Mouse (Mus musculus): Measurements from ENCODE around the gene Tnfsf9. TPM values are rescaled to one million over a fixed set of nuclear protein-coding genes. Genes with fewer than 3 reads are reported as not detected.
A peak's percentile ranks its signal among the peaks of the same experiment; 100 is the strongest.

The Tnfsf9 gene
- total and polyA plus RNA-seq, 2 experiments from 2014 or later = 2.1 to 3.4 TPM

DNA sequence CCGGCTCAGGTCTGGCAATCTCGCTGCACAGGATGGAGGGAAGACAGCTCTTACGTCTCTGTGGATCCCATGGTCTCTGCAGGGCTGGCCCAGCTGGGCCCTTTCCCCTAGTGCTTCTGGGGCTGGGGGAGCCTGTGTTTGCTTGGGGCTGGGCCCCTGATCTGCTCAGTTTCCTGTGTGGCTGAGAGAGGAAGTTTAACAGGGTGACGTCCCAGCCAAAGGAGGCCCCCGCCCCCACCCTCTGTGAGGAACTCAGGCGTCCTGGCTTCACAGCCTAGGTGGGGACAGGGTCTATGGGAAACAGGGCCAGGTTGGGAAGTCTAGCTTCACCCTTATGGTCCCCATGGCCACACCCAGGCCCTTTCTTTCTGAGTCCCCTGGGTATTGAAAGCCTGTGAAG is 26.8 kb upstream of the Tnfsf9 start, which contains the start of gene Dennd1c:
Gene Dennd1c, minus strand, starts transcription at position 179 of the 400 bp plus-strand sequence.
- DNase-seq (no peak), ATAC-seq (peak; percentile 10; the same call in 1 of the 2 replicates)
- no peak within 1 kb of the TSS for H3K4me3 ChIP-seq (ENCODE audit: low read depth, low read length)
- peaks cover 30% of the 10 kb centered on the region for H3K36me3 ChIP-seq (ENCODE audit: insufficient read depth)
- H3K4me1 ChIP-seq (ENCODE audit: insufficient read depth) = no peaks in the 10 kb centered on the region
- H3K9me3 ChIP-seq (ENCODE audit: low read length) = no peaks in the 10 kb centered on the region
- 63% methylated on average over 6 of the region's 6 CpGs for WGBS
- 0 out of 2 replicates have a peak within 1 kb of the TSS, but pooled peaks have one; percentile 15 for H3K27ac ChIP-seq (ENCODE audit: low read depth, low read length)
- H3K27me3 ChIP-seq (ENCODE audit: insufficient read depth, low read length) = no peaks in the 10 kb centered on the region
- no peak for TF ChIP-seq CTCF (IDR thresholded peaks at IDR 0.05; ENCODE audit: low read depth)
- no peak within 1 kb of the TSS for H3K4me2 ChIP-seq (ENCODE audit: low read depth)
- H3K9ac ChIP-seq = no peak within 1 kb of the TSS

DNA sequence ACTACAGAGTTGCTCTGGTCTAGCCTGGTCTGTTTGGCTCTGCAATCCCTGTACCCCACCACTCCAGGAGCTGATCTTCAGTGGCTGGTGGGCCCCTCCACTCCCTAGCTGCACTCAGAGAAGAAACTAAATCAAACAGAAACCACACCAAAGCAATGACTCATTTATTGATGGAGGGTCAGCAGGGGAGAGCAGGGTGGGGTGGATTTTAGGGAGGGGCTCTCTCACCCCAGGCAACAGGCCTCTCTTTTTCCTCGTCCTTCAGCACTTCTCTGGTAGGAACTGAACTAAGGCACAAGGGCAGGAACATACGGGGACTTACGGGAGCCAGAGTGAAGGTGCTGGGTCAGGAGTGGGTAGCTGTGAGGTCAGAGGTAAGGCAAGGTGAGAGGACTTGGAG is 25.2 kb upstream of the Tnfsf9 start:
- Histone ChIP-seq H3K4me1 (ENCODE audit: insufficient read depth) (no peaks in the 10 kb centered on the region), H3K27me3 (ENCODE audit: insufficient read depth, low read length) (no peaks in the 10 kb centered on the region), H3K9me3 (ENCODE audit: low read length) (no peaks in the 10 kb centered on the region), H3K4me2 (ENCODE audit: low read depth) (no peak overlapping the region), H3K9ac (no peak overlapping the region), H3K27ac (ENCODE audit: low read depth, low read length) (no peak overlapping the region), H3K4me3 (ENCODE audit: low read depth, low read length) (no peak overlapping the region), H3K36me3 (ENCODE audit: insufficient read depth) (peaks cover 39% of the 10 kb centered on the region)
- WGBS = 83% methylated on average over 3 of the region's 3 CpGs
- no peak for ATAC-seq
- no peak for DNase-seq
- no peak for TF ChIP-seq CTCF (IDR thresholded peaks at IDR 0.05; ENCODE audit: low read depth)

DNA sequence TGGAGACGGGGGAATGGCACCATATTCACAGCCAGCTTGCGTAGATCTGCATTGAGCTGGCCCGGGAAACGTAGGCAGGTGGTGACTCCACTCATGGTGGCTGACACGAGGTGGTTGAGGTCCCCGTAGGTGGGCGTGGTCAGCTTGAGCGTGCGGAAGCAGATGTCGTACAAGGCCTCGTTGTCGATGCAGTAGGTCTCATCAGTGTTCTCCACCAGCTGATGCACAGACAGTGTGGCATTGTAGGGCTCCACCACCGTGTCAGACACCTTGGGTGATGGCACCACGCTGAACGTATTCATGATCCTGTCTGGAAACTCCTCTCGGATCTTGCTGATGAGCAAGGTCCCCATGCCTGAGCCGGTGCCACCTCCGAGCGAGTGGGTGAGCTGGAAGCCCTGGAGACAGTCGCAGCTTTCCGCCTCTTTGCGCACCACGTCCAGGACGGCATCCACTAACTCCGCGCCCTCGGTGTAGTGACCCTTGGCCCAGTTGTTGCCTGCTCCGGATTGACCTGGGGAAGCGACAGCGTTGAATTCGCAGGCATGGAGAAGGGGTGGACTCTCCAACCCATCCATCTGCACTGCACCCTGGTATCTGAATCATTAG is 23.8 kb upstream of the Tnfsf9 start:
- WGBS = 96% methylated on average over 31 of the region's 31 CpGs
- Histone ChIP-seq H3K4me2 (ENCODE audit: low read depth) (no peak overlapping the region), H3K4me1 (ENCODE audit: insufficient read depth) (peaks cover 3% of the 10 kb centered on the region; the same call in 1 of the 2 replicates), H3K27me3 (ENCODE audit: insufficient read depth, low read length) (no peaks in the 10 kb centered on the region), H3K9ac (no peak overlapping the region), H3K36me3 (ENCODE audit: insufficient read depth) (peaks cover 39% of the 10 kb centered on the region), H3K9me3 (ENCODE audit: low read length) (no peaks in the 10 kb centered on the region), H3K4me3 (ENCODE audit: low read depth, low read length) (no peak overlapping the region), H3K27ac (ENCODE audit: low read depth, low read length) (no peak overlapping the region)
- DNase-seq (no peak), ATAC-seq (no peak)
- no peak for TF ChIP-seq CTCF (IDR thresholded peaks at IDR 0.05; ENCODE audit: low read depth)

DNA sequence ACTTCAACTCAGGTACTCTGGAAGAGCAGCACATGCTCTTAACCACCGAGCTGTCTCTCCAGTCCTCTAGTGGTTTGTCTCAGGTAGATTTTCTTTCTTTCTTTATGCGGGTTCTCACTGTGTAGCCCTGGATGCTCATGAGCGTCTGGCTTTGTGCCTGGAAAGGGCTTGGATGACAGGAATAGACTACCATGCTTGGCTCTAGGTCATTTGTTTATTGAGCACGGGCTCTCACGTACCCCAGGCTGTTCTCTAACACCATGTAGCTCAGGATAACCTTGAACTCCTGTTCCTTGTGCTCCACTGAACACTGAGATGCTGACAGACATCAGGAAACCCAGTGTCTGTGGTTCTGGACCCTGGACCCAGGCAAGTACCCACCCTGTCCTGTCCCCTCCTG is 22.6 kb upstream of the Tnfsf9 start:
- peaks cover 3% of the 10 kb centered on the region; the same call in 1 of the 2 replicates for H3K4me1 ChIP-seq (ENCODE audit: insufficient read depth)
- no peak overlapping the region for H3K9ac ChIP-seq
- H3K27me3 ChIP-seq (ENCODE audit: insufficient read depth, low read length) = no peaks in the 10 kb centered on the region
- WGBS = 79% methylated on average over 5 of the region's 5 CpGs
- no peak for ATAC-seq
- H3K4me2 ChIP-seq (ENCODE audit: low read depth) = no peak overlapping the region
- TF ChIP-seq CTCF (IDR thresholded peaks at IDR 0.05; ENCODE audit: low read depth) = no peak
- peaks cover 39% of the 10 kb centered on the region for H3K36me3 ChIP-seq (ENCODE audit: insufficient read depth)
- no peak overlapping the region for H3K27ac ChIP-seq (ENCODE audit: low read depth, low read length)
- no peaks in the 10 kb centered on the region for H3K9me3 ChIP-seq (ENCODE audit: low read length)
- no peak overlapping the region for H3K4me3 ChIP-seq (ENCODE audit: low read depth, low read length)
- no peak for DNase-seq

DNA sequence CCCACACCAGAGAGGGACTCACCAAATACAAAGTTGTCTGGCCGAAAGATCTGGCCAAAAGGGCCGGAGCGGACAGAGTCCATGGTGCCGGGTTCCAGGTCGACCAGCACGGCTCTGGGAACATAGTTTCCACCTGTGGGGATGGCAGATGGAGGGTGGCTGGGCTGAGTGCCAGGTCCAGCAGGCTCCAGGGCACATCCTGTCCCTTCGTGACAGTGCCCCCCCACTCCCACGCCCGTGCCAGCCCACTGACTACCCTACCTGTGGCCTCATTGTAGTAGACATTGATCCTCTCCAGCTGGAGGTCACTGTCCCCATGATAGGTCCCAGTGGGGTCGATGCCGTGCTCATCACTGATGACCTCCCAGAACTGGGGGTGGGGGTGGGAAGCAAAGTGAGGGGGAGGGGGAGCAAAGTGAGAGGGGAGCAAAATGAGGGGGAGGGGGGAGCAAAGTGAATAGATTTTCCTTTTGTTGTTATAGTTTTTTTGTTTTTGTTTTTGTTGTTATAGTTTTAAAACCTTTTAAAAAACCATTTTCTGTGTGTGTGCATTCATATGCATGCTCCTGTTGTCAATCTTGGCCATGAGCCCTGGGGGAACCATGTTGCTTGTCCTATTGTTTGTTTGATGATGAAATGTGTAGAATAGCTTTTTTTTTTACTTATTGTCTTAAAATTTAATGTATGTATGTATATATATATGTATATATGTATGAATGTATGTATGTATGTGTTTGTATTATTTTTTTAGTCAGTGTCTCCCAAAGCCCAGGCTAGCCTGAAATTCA is 19.0 kb upstream of the Tnfsf9 start:
- 83% methylated on average over 11 of the region's 11 CpGs for WGBS

DNA sequence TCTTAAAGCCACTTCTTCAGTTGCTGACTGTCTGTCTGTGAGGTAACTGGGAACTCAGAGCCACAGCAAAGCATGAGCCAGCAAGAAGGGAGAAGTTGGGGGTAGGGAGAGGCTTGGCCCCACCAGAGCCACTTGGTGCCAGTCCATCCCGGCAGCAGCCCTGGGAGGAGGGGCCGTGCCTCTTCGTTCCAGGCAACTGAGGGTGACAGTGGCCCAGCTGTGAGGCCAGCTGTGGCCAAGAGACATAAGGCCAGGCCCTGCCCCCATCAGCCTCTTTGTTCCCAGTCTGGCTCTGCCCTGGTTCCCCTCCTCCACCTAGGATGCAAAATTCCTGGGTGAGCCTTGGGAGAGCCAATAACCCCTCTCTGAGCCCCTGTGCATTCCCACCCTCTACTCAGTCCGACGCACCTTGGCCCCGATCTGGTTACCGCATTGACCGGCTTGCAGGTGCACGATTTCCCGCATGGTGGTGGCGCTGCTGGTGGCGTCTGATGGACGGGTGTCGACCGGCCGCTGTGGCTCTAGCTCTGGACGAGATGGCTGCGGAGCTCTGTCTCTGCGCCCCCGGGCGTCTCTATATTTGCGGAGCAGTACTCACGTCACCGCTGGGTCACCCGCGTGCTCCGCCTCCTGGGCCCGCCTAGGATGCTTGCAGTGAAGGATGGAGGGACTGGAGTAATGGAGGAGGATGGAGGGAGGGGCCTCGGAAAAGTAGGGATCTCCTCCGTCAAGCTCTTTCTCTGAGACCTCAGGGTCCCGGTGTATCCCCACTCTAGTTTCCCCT is 17.9 kb upstream of the Tnfsf9 start, which contains the start of gene Tubb4a:
Gene Tubb4a, minus strand, starts transcription at position 734 of the 784 bp plus-strand sequence.
- peak within 1 kb of the TSS; percentile 76 for H3K4me2 ChIP-seq (ENCODE audit: low read depth)
- TF ChIP-seq CTCF (IDR thresholded peaks at IDR 0.05; ENCODE audit: low read depth) = peak; percentile 41
- peak; percentile 98 for ATAC-seq
- H3K4me1 ChIP-seq (ENCODE audit: insufficient read depth) = peaks cover 6% of the 10 kb centered on the region; the same call in 1 of the 2 replicates
- peak within 1 kb of the TSS; percentile 87 for H3K27ac ChIP-seq (ENCODE audit: low read depth, low read length)
- H3K4me3 ChIP-seq (ENCODE audit: low read depth, low read length) = peak within 1 kb of the TSS; percentile 72
- no peaks in the 10 kb centered on the region for H3K9me3 ChIP-seq (ENCODE audit: low read length)
- WGBS = 1% methylated on average over 31 of the region's 31 CpGs
- peaks cover 16% of the 10 kb centered on the region for H3K36me3 ChIP-seq (ENCODE audit: insufficient read depth)
- H3K9ac ChIP-seq = peak within 1 kb of the TSS; percentile 93
- DNase-seq = peak; percentile 91
- no peaks in the 10 kb centered on the region for H3K27me3 ChIP-seq (ENCODE audit: insufficient read depth, low read length)

More for the DNA sequence above, 19.0 kb upstream of the Tnfsf9 start:
- ATAC-seq (no peak), DNase-seq (no peak)
- no peaks in the 10 kb centered on the region for H3K9me3 ChIP-seq (ENCODE audit: low read length)
- H3K27me3 ChIP-seq (ENCODE audit: insufficient read depth, low read length) = no peaks in the 10 kb centered on the region
- H3K4me2 ChIP-seq (ENCODE audit: low read depth) = peak overlapping the region; percentile 76
- H3K9ac ChIP-seq = peak overlapping the region; percentile 93; the same call in 1 of the 2 replicates
- no peak overlapping the region for H3K27ac ChIP-seq (ENCODE audit: low read depth, low read length)
- no peak for TF ChIP-seq CTCF (IDR thresholded peaks at IDR 0.05; ENCODE audit: low read depth)
- H3K4me3 ChIP-seq (ENCODE audit: low read depth, low read length) = peak overlapping the region; percentile 72
- peaks cover 6% of the 10 kb centered on the region; the same call in 1 of the 2 replicates for H3K4me1 ChIP-seq (ENCODE audit: insufficient read depth)
- H3K36me3 ChIP-seq (ENCODE audit: insufficient read depth) = peaks cover 24% of the 10 kb centered on the region
